Mouse (Mus musculus): ENCODE results near the gene Klk9.

The Klk9 gene

DNA sequence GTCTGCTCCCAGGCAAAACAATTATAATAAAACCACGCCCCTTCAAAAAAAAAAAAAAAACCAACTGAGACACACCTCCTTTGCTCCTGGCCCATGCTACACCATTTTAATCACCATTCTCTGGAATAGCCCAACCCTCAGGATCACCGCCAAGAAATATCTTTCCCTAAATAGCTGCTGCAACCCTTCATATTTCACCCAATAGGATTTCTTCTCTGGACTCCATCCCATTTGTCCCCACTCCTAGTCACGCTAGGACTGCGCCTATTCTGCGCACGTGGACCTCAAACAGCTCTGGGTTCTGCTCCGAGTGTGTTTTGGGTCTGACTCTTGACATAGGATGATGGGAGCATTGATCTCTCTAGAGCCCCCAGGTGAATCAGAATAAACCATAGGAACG is 4.7 kb downstream of the Klk9 start:
- DNase-seq (ENCODE audit: low spot score in 2 of 2): no peak

DNA sequence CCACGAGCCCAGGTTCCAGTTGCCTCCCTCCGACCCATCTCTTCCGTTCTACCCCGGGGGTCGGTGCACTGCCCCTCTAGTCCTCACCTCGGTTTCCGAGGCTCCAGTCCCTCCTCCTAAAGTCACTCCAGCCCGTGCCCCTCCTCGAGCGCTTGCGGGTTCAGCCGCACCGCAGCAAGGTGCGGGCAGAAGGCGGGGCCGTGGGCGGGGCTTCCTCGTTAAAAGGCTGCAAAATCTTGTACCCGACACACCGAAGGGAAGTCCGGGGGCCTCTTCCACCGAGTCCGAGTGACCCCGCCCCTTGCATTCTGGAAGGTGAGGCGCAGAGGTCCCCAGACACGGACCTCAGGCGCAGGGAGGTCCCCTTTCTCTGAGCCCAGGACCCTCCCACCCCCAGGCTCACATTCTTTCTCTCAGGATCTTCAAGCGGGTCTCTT is 5.7 kb downstream of the Klk9 start, which contains the start of gene Klk8:
Klk8 (plus strand) TSS at position 245 of the 437 bp plus-strand sequence.
- DNase-seq (ENCODE audit: low spot score in 2 of 2): peak in 1 of 2 experiments; percentile 32

DNA sequence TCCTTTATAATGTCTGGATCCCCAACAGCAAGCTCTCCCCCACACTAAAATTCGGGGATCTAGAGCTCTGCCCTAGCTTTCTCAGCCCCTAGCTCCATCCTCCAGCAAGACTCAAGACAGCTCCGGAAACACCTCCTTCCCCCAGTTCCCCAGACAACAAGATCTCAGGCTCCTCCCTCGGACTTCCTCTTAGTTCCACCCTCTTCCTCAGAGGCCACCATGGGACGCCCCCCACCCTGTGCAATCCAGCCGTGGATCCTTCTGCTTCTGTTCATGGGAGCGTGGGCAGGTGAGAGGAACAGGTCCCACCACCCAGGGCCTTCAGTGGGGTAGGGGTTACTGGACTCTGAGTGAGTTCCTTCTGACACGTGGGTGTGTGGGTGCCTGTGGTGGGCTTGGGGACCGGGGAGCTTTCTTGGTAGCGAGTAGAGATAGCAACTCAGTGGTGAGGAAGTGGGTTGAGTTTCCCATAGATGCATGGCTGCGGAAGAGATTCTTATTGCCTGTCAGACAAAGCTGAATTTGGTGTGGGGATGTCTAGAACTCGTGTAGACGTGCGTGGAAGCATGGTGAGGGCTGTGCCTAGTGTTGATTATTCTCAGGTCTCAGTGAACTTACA is 6.3 kb downstream of the Klk9 start:
- no peak for DNase-seq (ENCODE audit: low spot score in 2 of 2)

DNA sequence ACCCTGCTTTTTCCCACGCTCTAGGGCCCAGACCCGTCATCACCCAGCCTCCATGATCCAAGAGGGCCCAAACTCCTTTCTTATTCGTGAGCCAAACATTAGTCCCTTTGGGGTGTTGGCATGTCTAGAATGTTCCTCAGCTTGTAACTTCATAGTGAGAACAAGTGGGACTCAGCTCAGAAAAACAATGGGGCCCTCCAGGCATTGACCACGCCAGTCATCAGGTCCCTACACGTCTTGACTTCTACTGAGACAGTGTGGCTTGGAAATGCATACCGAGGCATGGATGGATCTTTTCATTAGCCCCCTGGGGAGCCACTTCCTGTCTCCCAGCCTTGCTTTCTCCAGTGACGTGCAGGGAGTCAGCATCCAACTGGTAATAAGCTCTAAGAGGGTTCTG is 8.2 kb downstream of the Klk9 start:
- DNase-seq (ENCODE audit: low spot score in 2 of 2): no peak

DNA sequence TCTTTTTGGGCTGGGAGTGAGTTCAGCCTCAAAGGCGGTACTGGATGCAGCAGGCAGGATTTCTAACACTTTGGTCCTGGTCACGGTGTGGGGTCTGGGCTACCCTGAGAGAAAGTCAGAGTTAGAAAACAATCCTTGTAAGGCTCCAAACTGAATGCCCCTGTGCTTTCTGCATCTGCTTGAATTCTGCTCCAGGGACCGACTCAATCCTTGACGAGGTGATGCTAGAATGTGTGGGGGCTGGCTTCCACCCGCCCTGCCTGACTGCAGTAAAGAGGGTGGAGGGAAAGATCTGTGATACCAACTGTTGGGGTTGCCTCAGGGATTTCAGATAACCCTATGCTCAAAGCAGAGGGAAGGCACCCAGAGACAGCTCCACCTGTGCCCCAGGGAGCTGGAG is 19.3 kb downstream of the Klk9 start, which contains the start of gene Klk7:
Klk7 (plus strand) TSS at position 301 of the 400 bp plus-strand sequence.
- DNase-seq (ENCODE audit: low spot score in 2 of 2): no peak

DNA sequence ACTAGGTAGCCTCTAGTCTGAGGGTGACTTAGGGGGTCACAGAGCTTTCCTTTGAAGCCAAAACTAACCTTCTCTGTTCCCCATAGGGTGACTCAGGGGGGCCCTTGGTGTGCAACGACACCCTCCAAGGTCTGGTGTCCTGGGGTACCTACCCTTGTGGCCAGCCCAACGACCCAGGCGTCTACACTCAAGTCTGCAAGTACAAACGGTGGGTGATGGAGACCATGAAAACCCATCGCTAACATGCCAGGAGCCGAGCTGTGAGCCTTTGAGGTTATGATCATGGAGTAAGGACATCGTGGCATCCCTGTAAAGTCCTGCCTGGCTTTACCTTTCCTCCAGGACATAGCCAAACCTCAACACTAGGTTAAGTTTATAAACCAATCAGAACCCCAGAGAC is 23.5 kb downstream of the Klk9 start:
- no peak for DNase-seq (ENCODE audit: low spot score in 2 of 2)

DNA sequence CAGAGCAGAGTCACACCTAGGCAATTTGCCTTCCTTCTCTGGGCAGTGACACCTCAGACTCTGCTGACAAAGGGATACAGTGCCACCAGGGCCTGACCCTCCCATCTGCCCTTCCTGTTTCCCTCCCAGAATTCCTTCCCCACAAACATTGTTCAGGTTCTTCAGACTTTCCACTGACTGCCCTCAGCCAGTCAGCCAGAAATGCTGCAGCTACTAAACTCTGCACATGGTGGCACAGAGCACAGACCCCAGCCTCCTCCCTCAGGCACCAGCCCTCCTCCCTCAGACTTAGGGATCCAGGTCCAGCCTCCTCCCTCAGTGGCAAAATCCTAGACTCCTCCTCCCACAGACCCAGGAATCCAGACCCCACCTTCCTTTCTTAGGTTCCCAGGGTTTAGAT is 25.1 kb downstream of the Klk9 start:
- no peak for DNase-seq (ENCODE audit: low spot score in 2 of 2)

DNA sequence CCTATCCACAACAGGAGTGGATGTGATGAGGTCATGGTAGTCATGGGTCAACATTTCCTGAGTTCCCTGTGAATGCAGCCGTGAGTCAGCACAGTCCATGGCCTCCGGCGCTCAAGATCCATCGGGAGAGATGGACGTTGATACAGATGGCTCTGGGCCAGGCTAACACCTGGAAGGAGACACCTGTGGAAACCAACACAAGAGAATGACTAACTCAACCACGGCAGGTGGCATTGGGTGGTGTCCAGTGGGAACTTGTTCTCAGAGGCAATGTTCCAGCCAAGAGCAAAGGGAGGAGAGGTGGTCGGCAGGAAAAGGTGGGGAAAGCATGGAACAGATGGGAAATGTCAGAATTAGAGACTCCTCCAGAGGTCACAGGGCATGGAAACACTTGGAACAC is 29.9 kb downstream of the Klk9 start:
- DNase-seq (ENCODE audit: low spot score in 2 of 2): no peak

DNA sequence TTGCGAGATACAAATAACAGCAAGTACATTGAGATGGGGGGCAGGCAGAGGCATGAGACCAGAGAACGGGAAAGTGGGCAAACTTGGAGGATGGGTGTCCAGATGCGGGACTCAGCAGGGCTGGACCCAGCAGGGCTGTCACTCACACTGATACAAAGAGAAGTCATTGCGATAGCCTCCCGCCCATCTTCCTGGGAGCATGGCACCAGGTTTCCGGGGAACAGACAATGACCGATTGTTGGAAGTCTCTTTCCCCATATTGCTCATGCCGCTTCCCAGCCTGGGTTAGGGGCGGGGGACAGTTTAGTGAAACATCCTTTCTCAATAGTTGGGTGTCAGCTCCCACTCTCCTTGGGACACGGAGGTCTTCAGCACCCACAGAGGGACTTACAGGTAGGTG is 32.5 kb downstream of the Klk9 start, which contains the start of gene Klk6:
Klk6 (plus strand) TSS at position 301 of the 400 bp plus-strand sequence.
- no peak for DNase-seq (ENCODE audit: low spot score in 2 of 2)

DNA sequence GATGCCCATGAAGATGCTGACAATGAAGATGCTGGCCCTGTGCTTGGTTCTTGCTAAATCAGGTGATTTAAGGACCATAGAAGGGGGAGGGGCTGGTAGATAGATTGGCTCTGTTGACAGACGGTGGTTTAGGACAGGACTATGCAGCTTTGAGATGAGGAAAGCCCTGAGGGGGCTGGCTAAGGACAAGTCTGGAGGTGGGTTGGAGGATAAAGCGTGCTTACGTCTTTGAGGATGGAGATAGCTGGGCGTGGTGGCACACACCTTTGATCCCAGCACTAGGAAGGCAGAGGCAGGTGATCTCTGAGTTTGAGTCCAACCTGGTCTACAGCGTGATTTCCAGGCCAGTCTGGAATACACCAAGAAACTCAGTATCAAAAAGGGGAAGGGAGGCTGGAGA is 34.4 kb downstream of the Klk9 start:
- no peak for DNase-seq (ENCODE audit: low spot score in 2 of 2)

DNA sequence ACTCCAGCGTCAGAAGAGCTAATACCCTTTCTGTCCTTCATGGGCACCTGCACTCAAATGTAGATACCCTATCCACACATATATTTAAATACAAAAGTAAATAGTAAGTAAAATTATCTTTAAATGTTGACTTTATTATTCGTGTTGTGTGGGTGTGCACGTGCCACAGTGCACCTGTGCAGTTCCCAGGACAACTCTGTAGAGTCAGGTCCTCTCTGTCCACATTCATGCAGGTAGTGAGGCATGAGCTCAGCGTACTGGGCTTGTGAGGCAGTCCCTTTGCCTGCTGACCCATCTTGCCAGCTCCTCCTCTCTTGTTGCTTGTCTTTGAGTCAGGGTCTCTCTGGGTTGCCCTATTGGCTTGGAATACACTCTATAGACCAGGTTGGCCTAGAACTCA is 36.0 kb downstream of the Klk9 start:
- DNase-seq (ENCODE audit: low spot score in 2 of 2): no peak

DNA sequence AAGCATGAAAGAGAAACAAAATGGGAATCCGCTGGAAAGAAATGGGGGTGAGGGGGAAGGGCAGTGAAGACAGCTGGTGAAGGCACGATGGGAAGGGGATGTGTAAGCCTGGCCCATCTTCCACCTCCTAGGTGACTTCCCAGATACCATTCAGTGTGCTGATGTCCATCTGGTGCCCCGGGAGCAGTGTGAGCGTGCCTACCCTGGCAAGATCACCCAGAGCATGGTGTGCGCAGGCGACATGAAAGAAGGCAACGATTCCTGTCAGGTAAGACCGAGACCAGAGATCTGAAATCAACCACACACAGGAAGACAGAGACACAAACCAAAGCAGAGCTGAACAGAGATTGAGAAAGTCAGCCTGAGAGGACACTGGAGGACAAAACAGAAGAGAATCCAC is 37.3 kb downstream of the Klk9 start:
- DNase-seq (ENCODE audit: low spot score in 2 of 2): no peak

DNA sequence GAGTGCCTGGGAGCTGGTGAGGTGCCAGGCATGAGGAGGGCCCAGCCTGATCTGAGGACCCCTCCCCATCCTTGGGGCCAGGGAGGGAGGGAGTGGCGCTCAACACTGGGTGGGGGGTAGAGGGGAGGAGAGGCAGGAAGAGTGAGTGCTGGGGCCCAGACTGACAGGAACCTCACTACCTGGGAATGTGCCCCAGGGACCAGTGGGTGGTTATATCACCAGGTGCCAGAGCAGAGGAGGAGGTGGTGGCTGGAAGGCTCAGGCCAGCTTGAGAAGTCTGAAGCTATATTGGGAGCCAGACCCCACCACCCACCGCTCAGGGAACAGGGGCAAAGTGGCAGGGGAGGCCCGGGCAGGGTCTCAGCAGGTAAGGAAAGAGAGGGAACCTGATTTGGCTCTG is 50.0 kb downstream of the Klk9 start, which contains the start of gene Klk5:
Klk5 (plus strand) TSS at position 271 of the 400 bp plus-strand sequence.
- DNase-seq (ENCODE audit: low spot score in 2 of 2): no peak

DNA sequence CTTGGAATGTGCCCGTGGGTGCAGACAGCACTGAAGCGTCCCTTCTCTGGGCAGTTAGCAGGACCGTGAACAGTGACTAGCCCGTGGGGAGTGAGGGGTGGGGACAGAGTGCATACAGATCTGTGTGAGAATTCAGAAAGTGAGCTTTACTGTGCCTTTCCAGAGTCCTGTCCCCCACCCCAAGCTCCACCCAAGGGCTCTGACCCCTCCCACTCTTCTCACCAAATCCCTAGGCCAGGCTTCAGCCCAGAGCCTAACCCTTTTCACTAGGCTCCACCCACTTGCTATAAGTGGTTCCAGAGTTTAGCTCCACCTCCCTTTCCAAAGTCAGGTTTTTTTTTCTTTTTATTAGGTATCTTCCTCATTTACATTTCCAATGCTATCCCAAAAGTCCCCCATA is 52.1 kb downstream of the Klk9 start:
- DNase-seq (ENCODE audit: low spot score in 2 of 2): no peak
